Mouse (Mus musculus) ES-Bruce4 (cell line): ENCODE results near the gene Cldn10.

Source experiments
- CTCF ChIP-seq: IDR thresholded peaks from one replicate; pipeline ENCODE4 v1.8.1; 2011; ENCODE audit warnings: low read depth, low read length
- POLR2A ChIP-seq: IDR thresholded peaks from one replicate; pipeline ENCODE4 v1.8.1; 2011; ENCODE audit warnings: low read length; ENCODE audit not compliant: insufficient read depth

DNA sequence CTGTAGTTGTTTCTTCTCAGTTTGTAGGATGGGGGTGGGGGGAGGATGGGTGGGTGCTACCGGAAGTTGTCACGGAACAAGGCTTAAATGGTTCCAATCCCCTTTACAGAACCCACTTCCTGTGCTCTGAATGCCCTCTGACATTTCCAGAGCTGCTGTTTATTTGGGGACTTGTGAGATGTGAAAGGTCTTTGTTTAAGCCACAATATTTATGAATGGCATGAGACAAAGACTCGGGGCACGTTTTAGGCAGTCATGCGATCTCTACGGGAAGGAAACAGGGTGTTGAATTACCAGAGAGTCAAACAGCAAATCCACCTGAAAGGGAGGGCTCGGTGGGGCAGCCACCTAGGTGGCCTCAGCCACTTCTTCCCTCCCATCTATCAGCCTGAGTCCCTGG is 46.6 kb downstream of the Cldn10 start:
- TF ChIP-seq CTCF (no peak), POLR2A (no peak)
